Mouse (Mus musculus) spleen, postnatal 10 days (tissue): ENCODE measurements around the gene Gm20388.
A peak's percentile ranks its signal among the peaks of the same experiment; 100 is the strongest.

ENCODE experiments used
- DNase-seq, 2 experiments: peaks; one replicate each; pipeline ENCODE4 v3.0.0; 2021 to 2022; ENCODE audit warnings: low spot score in 2 of 2

The Gm20388 gene

GRCm38 (mm10) chr8:121117906-121118305 is 1207.3 kb downstream of the Gm20388 start:
- DNase-seq, result no peak

DNA sequence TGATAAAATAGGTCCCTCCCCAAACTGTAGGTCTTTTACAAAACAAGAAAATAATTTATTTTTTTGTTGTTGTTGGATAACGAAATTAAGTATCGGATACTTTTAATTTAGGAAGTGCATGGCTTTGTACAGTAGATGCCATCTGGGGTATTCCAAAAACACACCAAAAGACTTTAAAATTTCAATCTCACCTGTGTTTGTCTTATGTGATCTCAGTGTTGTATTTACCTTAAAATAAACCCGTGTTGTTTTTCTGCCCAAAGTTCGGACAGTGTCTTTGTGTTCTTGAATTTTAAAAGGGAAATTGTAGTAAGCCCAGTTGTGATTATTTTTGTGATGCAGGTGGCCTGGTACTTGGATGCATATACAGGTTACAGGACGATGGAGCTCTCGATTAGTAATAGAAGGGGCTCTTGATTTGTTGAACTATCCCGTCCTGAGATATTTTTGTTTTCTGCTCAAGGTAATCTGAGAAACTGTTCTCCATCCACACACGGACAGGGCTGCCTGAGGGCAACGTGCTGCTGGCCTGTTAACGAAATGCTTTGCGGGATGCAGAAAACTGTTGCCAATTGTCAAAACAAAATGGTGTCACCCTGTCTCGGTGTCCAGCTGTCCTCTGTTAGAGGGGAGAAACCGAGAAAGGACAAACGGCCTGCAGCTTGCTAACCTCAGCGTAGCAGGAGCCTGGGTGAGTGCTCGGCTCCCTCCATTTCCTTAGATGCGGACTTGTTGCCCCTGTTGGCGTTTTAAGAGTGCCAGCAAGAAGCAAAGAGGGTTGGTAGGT is 1208.2 kb downstream of the Gm20388 start:
- DNase-seq, result no peak

DNA sequence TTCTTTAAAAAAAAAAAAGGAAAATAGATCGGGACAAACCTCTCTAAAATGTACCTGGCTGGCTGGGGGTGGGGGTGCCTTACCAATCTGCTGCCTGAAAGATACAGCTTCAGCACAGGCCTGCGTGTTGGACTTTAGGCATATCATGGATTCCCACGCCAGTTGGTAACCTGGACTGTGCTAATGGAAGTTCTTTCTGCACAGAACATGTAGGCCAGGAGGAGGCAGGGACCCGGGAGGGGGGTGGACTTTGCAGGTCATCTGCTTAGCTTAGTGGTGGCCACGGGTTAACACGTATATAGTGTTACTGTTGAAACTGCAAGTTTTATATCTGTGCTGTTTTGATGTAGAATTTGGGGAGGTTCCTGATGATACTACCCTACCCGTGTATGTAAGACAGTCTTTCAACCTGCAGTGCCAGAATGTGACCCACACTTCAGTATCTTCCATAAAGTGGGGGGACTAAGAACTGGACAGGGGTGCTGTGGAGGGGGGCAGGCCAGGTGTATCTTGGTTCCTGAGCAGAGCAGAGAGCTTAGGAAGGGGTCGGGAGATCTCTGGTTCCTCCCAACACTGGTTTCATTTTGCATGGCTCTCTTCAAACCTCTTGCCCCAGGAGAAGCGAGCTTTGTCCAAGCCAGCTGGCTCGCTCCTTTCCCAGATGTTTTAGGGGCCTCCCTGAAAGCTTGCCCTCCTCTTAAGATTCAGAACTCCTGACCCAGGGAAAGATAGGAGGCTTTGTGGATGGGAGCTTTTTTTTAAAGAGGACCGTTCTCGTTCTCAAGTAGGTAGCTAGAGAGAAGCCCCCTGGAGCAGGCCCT is 1209.2 kb downstream of the Gm20388 start:
- DNase-seq, result no peak

DNA sequence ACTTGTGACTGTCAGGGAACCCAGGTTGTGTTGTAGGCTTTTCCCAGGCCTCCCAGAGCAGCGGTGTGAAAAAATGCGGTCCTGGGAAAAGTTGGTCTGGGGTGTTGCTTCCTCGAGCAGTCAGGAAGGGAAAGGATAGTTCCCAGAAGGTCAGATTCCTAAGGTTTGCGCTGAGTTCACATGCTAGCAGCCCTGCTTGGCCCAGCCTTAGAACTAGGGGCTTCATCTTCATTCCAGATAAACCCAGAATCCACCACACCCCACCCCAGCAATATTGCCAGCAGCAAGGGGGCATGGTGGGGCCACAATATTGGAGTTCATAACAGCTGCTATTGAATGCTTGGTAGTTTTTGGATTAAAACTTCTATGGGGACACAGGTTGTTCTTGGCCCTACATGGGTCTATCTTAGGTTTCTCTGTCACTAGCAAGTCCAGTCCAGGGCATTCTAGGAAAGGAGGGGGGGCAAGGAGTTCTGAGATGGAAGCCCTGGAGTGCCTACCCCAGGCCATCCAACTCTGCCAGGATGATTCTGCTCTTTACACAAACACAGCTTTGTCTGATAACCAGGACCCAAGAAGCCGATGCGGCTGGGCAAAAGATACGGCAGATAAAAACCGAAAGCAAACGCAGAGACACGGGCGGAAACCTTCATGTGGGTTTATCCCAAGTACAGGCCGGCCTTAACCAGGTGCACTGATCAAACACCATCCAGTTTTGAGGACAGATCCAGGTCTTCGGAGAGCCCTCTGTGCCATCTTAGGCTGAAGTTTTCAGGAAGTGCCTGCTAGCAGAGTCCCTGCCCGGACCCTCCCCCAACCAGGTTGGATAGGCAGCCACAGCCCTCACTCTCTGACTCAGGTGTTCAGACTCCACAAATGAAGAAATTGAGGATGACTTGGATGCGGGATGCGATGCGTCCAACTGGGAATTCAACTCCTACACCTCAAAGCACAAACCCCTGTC is 1210.1 kb downstream of the Gm20388 start:
- DNase-seq, result no peak

- DNase-seq, result no peak
Observed at GRCm38 (mm10) chr8:121121704-121122103, 1211.1 kb downstream of the Gm20388 start.

DNA sequence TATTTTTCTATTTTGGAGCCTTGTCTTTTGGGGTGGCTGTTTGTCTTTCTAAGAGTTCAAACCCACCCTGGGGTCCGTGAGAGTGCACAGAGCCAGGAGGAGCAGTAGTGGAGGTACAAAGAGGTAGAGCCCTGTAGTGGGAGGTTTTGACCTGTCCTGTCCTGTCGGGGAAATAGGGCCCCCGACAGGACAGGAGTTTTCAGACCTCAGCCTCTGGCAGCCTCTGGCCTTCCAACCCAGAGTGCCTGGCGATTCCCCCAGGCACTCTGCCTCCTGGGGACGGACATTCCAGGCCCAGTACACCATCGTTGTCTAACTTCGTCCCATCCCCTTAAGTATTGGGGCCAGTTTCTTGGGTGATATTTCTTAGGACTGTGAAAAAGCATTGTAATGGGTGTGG is 1211.7 kb downstream of the Gm20388 start:
- DNase-seq, result no peak

DNA sequence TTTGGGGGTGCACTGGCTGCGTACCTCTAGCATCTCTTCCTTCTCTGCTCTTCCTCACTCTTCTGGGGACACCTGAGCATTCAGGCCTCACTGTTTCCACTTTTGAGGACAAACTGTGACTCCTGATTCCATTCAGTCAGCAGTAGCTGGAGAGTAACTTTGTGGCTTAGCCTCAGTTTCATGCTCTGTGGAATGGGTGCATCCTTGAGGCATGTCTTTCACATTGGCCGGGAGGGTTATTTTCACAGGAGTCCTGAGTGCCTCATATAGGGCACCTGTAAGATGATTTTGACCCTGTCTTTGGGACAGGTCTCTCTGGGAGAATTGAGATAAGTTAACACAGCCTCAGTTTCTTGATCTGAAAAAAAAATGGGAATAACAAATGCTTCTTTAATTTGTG is 1212.5 kb downstream of the Gm20388 start:
- DNase-seq, result no peak

DNA sequence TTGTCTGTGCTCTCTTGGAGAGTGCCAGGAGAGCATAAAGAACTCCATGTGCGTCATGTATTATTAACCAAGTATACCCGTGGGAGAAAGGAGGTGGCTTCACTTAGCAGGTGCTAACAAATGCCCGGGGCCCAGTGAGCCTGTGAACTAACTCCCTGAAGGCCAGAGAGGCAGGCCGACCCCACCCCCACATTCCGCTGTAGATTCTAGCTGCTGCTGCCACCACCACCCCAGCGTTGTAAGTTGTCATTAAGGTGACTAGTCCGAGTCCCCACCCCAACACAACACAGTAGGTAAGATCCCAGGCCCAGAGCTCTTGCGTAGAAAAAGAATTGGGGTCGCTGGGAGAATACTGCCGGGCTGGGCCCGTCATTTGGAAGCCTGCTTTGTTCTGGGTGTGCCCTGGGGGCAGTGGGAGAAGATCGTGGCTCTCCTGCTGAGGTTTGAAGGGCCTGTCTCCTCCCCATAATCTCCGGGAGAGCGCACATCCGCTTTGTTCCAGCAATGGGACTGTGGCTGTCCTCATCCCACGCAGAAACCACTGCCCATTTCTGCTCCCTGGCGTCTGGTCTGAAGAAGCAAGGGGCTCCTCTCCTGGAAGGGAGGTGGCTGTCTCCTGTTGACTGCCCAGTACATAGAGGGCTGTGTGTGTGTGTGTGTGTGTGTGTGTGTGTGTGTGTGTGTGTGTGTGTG is 1214.1 kb downstream of the Gm20388 start:
- DNase-seq, result no peak

DNA sequence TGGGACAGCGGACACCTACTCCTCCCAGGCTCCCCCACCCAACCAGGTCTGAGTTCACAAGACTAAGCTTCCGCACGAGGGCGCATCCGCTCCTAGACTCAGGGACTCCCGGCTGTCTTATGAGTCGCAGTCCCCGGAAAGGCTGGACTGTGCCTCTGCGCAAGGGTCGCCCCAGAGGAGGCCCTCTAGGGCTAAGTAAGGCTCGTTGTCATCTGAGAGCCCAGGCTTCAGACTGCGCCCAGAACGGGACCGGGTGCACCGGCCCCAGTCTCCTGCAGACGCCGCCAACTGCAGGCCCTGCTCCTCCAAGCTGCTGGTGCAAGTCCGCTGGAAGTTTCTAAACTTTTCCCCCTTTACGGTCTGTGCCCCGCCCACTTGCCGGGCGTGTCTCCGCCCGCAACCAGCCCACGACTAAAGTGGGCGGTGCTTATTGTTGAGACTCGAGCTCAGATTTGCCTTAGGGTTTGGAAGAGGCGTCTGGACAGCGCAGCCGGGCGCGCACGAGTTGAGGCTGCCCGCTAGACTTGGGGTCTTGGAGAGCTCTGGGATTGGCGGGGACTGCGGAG is 1214.8 kb downstream of the Gm20388 start:
- peak in 1 of 2 experiments; percentile 28 for DNase-seq

GRCm38 (mm10) chr8:121126191-121126590 is 1215.5 kb downstream of the Gm20388 start:
- DNase-seq, result no peak

- no peak for DNase-seq
Observed at GRCm38 (mm10) chr8:121126694-121127093, 1216.1 kb downstream of the Gm20388 start.

DNA sequence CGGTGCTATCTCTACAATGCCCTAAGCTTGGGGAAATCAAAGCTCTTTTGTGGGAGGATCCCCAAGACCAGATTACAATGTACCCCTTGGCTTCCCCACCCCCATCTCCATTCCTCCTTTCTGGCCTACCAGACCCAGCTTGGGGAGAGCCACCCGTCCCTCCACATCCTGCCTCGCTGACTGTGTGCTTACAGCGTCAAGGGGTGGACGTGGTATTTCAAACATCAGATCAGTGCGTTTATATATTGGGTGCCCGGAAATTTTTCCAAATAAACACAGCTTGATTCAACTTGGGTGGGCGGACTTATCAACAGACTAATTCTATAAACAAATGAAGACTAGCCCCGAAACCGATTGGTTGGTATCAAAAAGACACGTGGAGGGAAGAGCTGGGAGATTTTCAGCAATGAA is 1216.7 kb downstream of the Gm20388 start:
- no peak for DNase-seq

- DNase-seq, result no peak
Observed at GRCm38 (mm10) chr8:121127756-121128375, 1217.2 kb downstream of the Gm20388 start, which contains the start of gene Foxl1. Gene Foxl1 (plus strand): TSS chr8:121127940.

DNA sequence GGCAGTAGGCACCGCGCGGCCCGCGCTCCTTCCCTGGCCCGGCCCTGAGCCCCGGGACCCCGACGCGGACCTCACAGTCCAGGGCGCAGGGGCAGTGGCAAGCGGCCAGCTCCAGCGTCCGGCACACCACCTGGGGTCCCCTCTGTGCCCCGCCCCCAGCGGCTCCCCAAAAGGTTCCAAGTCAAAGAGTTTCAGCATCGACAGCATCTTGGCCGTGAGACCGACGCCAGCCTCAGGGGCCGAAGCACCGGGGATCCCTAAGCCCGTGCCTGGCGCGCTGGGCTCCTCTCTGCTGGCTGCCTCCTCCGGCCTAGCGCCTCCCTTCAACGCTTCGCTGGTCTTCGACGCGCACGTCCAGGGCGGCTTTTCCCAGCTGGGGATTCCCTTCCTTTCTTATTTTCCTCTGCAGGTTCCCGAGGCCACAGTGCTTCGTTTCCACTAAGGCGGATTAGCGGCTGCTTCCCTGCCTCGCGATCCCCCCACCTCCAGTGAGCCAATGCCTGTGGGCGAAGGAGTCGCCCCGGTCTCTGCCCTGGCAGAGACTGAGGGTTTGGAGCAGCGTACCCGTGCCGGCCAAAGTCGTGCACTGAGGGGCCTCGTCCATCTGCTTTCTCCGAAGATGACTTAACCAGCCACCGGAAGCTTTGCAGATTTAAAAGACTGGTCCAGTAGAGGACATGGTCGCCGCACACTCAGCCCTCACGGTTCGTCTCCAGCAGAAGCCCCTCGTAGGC is 1218.1 kb downstream of the Gm20388 start:
- no peak for DNase-seq

DNA sequence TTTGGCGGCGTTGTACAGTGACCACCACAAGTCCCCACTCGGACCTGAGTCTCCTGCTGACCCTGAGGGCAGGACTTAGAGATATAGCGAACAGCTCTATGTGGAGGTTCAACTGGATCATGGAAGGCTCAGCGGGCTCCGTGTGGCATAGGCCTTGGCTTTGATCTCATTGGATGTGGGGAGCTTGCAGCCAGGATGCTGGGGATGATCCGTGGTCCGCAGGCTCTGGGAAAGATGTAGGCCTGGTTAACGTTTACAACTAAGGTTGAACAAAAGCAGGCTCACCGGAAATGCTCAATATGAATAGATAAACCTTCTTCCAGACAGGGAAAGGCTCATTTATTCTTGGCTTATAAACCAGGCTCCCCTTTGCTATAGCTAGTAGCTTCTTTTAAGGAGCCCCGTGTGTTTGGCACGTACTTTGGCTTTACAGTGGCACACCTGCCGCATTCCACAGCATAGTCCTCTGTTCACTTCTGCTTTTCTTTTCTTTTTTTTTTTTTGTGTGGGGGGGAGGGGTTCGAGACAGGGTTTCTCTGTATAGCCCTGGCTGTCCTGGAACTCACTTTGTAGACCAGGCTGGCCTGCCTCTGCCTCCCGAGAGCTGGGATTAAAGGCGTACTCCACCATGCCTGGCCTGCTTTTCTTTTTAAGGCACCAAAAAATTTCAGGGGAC is 1218.8 kb downstream of the Gm20388 start:
- no peak for DNase-seq

- peak in 1 of 2 experiments; percentile 34 for DNase-seq
Observed at GRCm38 (mm10) chr8:121130522-121130921, 1219.9 kb downstream of the Gm20388 start.

GRCm38 (mm10) chr8:121132961-121133513 is 1222.4 kb downstream of the Gm20388 start:
- no peak for DNase-seq

DNA sequence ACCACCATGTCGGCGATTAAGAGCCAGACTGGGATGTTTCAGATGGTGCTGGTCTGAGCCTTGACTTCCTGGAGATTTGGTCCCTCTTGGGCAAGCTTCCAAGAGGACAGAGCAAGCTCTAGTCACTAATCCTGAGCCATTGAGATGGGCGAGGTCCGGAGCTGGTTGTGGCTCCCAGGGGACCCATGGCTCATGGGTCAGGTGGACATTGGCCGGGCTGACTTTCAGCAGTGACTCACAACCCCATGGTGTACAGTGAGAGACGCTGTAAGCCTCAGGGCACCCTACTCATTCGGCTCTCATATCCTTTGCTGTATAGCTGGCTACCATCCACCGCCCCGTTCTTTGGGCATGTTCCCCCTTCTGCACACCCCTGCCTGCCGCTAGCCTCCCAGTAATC is 1223.5 kb downstream of the Gm20388 start:
- no peak for DNase-seq

DNA sequence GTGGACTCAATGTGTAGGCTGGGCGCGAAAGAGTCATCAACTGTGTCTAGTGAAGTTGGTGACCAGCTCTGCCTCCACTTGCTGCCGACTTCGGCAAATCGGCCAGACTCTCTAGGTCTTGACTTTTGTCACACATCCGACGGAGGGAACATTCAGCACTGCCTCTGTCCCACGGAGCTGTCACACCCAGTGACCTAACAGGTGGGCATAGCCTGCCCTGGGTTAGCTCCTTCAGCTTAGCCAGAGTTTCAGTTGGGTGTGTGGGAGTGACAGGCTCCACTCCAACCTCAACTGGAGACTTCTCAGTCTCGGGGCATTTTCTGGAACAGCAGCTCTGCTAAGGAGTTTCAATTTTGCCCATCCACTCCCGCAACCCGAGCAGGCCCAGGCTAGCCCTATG is 1223.9 kb downstream of the Gm20388 start:
- no peak for DNase-seq
